Mouse (Mus musculus) testis, adult 2 months (tissue): ENCODE measurements at regions not wholly inside any gene's neighbourhood (a gene's known extent, or its start where the extent isn't known, plus 50 kb on each side); places are given as distances from the start of the nearest gene placed in this dataset.

Experiments used
- CTCF ChIP-seq: fragments of 200-500 bp; IDR thresholded peaks from 2 replicates; pipeline ENCODE4 v1.5.1; 2012; ENCODE audit warnings: low read depth, mild to moderate bottlenecking, inconsistent platforms, low read length, moderate library complexity; ENCODE audit not compliant: control insufficient read depth, insufficient read depth, insufficient replicate concordance
- POLR2A ChIP-seq: fragments of 200-500 bp; IDR thresholded peaks from 2 replicates; pipeline ENCODE4 v1.6.1; 2012; ENCODE audit warnings: low read depth, mild to moderate bottlenecking, inconsistent platforms, low read length, moderate library complexity; ENCODE audit not compliant: control insufficient read depth

- TF ChIP-seq CTCF (no peak), POLR2A (no peak)
Observed at GRCm38 (mm10) chr1:137074787-137075186, 114.5 kb upstream of the Nr5a2 start.
